Mouse (Mus musculus) heart, embryonic 13.5 days (tissue): ENCODE results near the gene Smarca1. TPM values are rescaled to one million over a fixed set of nuclear protein-coding genes. Genes with fewer than 3 reads are reported as not detected.
A peak's percentile ranks its signal among the peaks of the same experiment; 100 is the strongest.

Experiments
- ATAC-seq: fragments of 200-750 bp; cut with Nextera tagmentation; 2 replicates; pipeline ENCODE4 v1.8.0; 2017; ENCODE audit warnings: moderate TSS enrichment; ENCODE audit not compliant: insufficient number of reproducible peaks, low FRiP score, low TSS enrichment; ENCODE audit errors: extremely low read depth
- H3K27ac ChIP-seq: fragments of 300-500 bp; sonication (generic); replicated peaks from 2 replicates; pipeline ENCODE4 v1.5.1; 2015; ENCODE audit warnings: moderate library complexity, mild to moderate bottlenecking, inconsistent platforms
- H3K27me3 ChIP-seq: fragments of 300-500 bp; sonication (generic); replicated peaks from 2 replicates; pipeline ENCODE4 v1.6.1; 2015; ENCODE audit warnings: mild to moderate bottlenecking, inconsistent platforms
- H3K36me3 ChIP-seq: fragments of 300-500 bp; sonication (generic); 2 replicates; pipeline ENCODE4 v1.6.1; 2015; ENCODE audit warnings: mild to moderate bottlenecking, inconsistent platforms
- H3K4me1 ChIP-seq: fragments of 300-500 bp; sonication (generic); 2 replicates; pipeline ENCODE4 v1.6.1; 2015; ENCODE audit warnings: inconsistent platforms
- H3K4me2 ChIP-seq: fragments of 300-500 bp; sonication (generic); 2 replicates; pipeline ENCODE4 v1.6.1; 2015; ENCODE audit warnings: inconsistent platforms, mild to moderate bottlenecking, moderate library complexity
- H3K4me3 ChIP-seq: fragments of 300-500 bp; sonication (generic); 2 replicates; pipeline ENCODE4 v1.5.1; 2015; ENCODE audit warnings: moderate library complexity, mild to moderate bottlenecking, inconsistent platforms
- H3K9ac ChIP-seq: fragments of 300-500 bp; sonication (generic); 2 replicates; pipeline ENCODE4 v1.6.1; 2015; ENCODE audit warnings: inconsistent platforms, mild to moderate bottlenecking, moderate library complexity
- H3K9me3 ChIP-seq: fragments of 300-500 bp; sonication (generic); 2 replicates; pipeline ENCODE4 v1.6.1; 2016; ENCODE audit warnings: inconsistent platforms
- WGBS: fragments of 180-500 bp; shearing (Covaris S2); methylation state at CpG from one replicate; pipeline ENCODE4 v1.1.7; 2015; ENCODE audit warnings: mixed read lengths; 5-methylcytosine and 5-hydroxymethylcytosine counted together
- polyA plus RNA-seq: library from polyadenylated mRNA; unstranded; fragments of >200 nt; fragmentation: Nextera tagmentation; extraction: Ambion mirVana; gene quantifications from 2 replicates; pipeline ENCODE4 v1.2.1, GENCODE M21; 2015

The Smarca1 gene
- polyA plus RNA-seq, 1 experiment from 2014 or later = 21.0 TPM

DNA sequence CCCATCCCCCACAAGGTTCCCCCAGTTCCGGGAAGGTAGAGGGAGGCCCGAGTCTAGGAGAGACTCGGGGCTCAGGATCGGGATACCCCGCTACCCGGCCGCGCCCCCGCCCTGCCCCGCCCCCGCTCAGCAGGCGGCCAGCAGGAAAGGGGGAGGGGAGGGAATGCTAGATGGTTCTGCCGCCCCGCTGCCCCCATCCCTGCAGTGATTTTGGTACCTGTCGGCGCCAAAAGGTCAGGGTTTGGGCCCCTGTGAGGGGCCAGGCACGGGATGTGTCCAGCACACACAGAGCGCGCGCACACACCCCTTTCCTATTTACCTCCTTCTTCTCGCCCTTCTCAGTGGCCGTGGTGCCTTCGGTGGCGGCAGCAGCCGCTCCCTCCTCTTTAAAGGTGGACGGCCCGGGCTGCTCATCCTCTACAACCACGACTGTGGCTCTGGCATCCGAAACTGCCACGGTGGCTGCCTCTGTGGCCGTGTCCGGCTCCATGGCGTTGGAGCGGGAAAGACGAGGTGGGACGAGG is 805 bp downstream of the Smarca1 start:
- H3K9me3 ChIP-seq = no peaks in the 10 kb centered on the region
- no peaks in the 10 kb centered on the region for H3K36me3 ChIP-seq
- no peaks in the 10 kb centered on the region for H3K4me1 ChIP-seq
- H3K4me3 ChIP-seq = peak overlapping the region; percentile 71
- H3K27ac ChIP-seq = peak overlapping the region; percentile 82
- H3K9ac ChIP-seq = peak overlapping the region; percentile 85
- peak overlapping the region; percentile 70 for H3K4me2 ChIP-seq
- ATAC-seq = 0 out of 2 replicates have a peak, but pooled peaks have one; percentile 19
- 11% methylated on average over 34 of the region's 36 CpGs for WGBS
- H3K27me3 ChIP-seq = no peaks in the 10 kb centered on the region

DNA sequence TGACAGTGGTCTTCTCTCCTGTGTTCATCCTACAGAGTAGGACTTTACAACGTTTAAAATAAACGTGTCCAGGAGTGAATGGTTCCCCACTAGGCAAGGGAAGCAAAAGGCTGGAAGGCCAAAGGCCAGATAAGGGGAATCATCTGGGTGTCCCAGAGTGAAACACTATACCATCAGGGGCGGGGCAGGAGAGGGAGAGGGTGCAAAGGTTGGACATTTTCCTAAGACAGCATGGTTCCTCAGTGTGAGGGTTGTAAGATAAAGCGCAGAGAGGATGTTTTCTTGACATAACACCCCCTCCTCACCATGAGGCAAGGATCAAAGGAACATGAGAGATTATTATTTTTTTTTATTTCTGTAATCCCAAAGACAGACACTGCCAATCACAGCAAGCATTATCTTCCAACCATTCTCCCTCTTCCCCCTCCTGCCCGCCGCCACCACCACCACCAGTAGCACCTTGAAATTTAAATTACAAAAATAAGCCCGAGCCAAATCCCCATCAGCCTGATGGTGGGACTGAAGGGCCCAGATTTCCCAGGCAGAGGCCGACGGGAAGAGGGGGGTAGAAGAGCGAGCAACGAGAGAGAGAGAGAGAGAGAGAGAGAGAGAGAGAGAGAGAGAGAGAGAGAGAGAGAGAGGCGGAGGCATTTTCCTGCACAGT is 1.4 kb downstream of the Smarca1 start:
- Histone ChIP-seq H3K27me3 (no peaks in the 10 kb centered on the region), H3K4me1 (no peaks in the 10 kb centered on the region), H3K4me2 (peak overlapping the region; percentile 70), H3K27ac (peak overlapping the region; percentile 82), H3K9ac (peak overlapping the region; percentile 85), H3K36me3 (no peaks in the 10 kb centered on the region), H3K4me3 (peak overlapping the region; percentile 71), H3K9me3 (no peaks in the 10 kb centered on the region)
- WGBS = 14% methylated on average over 8 of the region's 12 CpGs
- no peak for ATAC-seq

DNA sequence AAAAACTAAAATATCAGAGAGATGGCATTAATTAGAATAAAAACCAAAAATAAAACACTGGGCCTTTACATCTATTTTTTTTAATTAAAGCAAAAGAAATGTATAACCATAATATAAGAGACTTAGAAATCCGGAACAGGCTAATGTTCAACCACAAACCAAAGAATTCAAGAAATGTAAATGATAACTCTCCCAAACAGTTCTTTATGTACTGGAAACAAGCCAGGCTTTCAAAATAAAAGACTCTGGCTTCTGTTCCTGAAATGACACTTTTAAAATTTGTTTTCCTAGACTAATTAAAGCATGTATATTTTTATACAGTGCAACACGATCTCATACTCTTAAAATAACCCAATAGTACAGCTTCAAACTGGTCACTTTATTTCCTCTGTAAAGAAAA is 5.4 kb downstream of the Smarca1 start:
- H3K4me2 ChIP-seq = no peak overlapping the region
- H3K27ac ChIP-seq = no peak overlapping the region
- no peak for ATAC-seq
- H3K4me1 ChIP-seq = no peaks in the 10 kb centered on the region
- H3K4me3 ChIP-seq = no peak overlapping the region
- H3K9me3 ChIP-seq = no peaks in the 10 kb centered on the region
- 50% methylated on average over 2 of the region's 2 CpGs for WGBS
- H3K36me3 ChIP-seq = peaks cover 15% of the 10 kb centered on the region
- no peak overlapping the region for H3K9ac ChIP-seq
- H3K27me3 ChIP-seq = no peaks in the 10 kb centered on the region

DNA sequence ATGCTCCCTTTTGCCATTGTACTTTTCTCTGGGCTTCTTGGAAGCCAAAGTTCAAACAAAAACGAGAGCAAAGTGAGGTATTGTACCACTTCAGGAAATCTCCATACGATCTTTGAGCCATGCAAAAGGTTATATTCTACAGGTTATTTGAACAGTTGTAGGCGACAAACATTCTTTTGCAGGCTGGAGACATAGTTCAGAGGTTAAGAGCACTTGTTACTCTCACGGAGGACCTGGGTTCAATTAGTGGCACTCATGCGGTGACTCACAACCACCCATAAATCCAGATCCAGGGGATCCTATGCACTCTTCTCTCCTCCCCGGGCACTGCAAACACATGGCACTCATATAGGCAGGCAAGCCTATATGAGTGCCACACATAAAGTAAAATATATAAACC is 10.0 kb downstream of the Smarca1 start:
- Histone ChIP-seq H3K4me3 (no peak overlapping the region), H3K36me3 (peaks cover 18% of the 10 kb centered on the region), H3K9ac (no peak overlapping the region), H3K4me2 (no peak overlapping the region), H3K27me3 (no peaks in the 10 kb centered on the region), H3K27ac (no peak overlapping the region), H3K4me1 (peaks cover 7% of the 10 kb centered on the region), H3K9me3 (no peaks in the 10 kb centered on the region)
- no peak for ATAC-seq
- 76% methylated on average over 6 of the region's 6 CpGs for WGBS

DNA sequence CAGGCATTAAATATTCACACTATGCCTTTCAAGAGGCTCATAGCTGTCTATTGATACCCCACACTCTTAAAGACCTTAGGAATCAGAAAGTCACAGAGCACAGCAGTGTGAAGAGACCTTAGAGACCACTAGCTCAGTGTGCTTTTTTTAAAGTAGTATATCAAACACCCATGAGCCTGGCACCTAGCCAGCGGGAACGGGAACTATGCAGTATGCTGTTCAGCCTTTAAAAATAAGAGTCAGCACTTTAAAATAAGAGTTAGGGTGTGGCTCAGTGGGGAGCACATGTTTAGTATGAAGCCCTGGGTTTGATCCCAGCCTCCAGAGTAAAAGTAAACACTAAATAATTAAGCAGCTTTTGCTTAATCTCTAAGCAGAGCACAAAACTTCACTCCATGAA is 12.7 kb downstream of the Smarca1 start:
- ATAC-seq = no peak
- Histone ChIP-seq H3K4me1 (peaks cover 7% of the 10 kb centered on the region), H3K4me2 (no peak overlapping the region), H3K36me3 (peaks cover 18% of the 10 kb centered on the region), H3K27me3 (no peaks in the 10 kb centered on the region), H3K9ac (no peak overlapping the region), H3K4me3 (no peak overlapping the region), H3K9me3 (no peaks in the 10 kb centered on the region), H3K27ac (0 out of 2 replicates have a peak overlapping the region, but pooled peaks have one; percentile 45)
- 33% methylated on average over 2 of the region's 2 CpGs for WGBS

DNA sequence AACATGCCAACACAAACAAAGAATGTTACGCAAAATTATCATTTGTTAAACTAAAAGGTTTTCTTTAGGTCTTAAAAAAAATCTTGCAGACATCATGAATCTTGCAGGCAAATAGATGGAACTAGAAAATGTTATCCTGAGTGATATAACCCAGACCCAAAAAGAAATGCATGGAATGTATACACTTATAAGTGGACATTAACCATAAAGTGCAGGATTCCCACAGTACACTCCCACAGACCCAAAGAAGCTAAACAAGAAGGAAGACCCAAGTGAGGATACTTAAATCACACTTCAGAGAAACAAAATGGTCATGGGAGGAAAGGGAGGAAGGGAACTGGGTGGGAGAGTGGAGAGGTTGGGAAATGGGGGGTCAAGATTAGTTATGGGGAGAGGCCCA is 34.2 kb downstream of the Smarca1 start:
- no peak for ATAC-seq
- no peaks in the 10 kb centered on the region for H3K27me3 ChIP-seq
- peaks cover 19% of the 10 kb centered on the region for H3K36me3 ChIP-seq
- H3K4me2 ChIP-seq = no peak overlapping the region
- H3K27ac ChIP-seq = no peak overlapping the region
- WGBS = 82% methylated on average over 1 of the region's 1 CpGs
- H3K4me1 ChIP-seq = no peaks in the 10 kb centered on the region
- no peak overlapping the region for H3K4me3 ChIP-seq
- H3K9me3 ChIP-seq = no peaks in the 10 kb centered on the region
- H3K9ac ChIP-seq = no peak overlapping the region

DNA sequence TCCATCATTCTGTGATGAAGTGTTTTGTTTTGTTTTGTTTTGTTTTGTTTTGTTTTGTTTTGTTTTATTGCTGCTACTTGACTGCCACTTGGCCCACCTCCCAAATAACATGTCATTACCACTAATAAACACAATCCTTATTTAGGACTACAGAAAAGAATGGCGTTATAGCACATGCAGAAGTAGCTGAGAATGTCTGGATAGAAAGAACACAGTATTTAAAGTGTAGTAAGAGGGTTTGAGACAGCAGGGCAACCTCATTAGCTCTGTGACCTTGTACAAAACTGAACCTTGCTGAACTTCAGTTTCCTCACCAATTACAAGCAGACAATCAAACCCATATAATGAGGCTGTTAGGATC is 57.0 kb downstream of the Smarca1 start:
- Histone ChIP-seq H3K4me3 (no peak overlapping the region), H3K9ac (no peak overlapping the region), H3K36me3 (peaks cover 4% of the 10 kb centered on the region; the same call in 1 of the 2 replicates), H3K4me2 (no peak overlapping the region), H3K27me3 (no peaks in the 10 kb centered on the region), H3K9me3 (no peaks in the 10 kb centered on the region), H3K4me1 (no peaks in the 10 kb centered on the region; the same call in 1 of the 2 replicates), H3K27ac (no peak overlapping the region)
- no peak for ATAC-seq
- WGBS = 46% methylated on average over 1 of the region's 1 CpGs

DNA sequence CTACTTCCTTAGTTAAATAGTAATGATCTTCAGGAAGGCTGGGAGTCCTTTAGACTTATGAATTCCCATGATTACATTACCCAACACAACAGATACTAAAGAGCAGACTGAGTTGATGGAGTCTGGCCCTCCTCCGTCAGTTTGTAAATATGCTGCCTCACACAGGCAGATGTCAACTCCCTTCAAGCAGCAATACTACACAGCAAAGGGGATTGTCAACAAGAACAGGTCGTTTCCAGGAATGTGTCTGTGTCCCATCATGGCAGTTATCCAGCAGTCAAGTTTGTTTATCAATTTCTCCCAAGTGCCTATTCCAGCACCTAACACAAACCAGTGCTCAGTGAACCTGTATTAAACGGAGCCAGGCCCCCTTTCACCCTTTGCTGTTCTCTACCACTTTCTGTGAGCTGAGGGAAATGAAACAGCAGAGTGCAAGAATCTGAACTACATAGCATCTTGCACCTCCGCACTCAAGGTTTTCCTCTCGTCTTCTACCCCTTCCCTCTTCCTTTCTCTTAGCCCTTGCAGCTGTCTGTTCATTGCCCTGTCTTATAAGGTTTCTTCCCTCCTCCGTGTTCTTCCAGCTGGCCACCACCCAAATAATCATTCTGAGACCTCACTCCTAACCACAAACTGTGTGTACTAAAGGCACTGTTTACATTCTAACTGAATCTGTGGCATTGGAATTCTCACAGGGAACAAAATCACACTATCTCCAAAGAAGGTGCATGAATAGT is 57.5 kb downstream of the Smarca1 start:
- no peak; the same call in 1 of the 2 replicates for ATAC-seq
- 28% methylated on average over 6 of the region's 6 CpGs for WGBS
- H3K36me3 ChIP-seq = peaks cover 4% of the 10 kb centered on the region; the same call in 1 of the 2 replicates
- no peaks in the 10 kb centered on the region for H3K27me3 ChIP-seq
- peak overlapping the region; percentile 27; the same call in 1 of the 2 replicates for H3K4me2 ChIP-seq
- no peak overlapping the region for H3K4me3 ChIP-seq
- H3K27ac ChIP-seq = 0 out of 2 replicates have a peak overlapping the region, but pooled peaks have one; percentile 17
- H3K4me1 ChIP-seq = no peaks in the 10 kb centered on the region; the same call in 1 of the 2 replicates
- no peak overlapping the region for H3K9ac ChIP-seq
- H3K9me3 ChIP-seq = no peaks in the 10 kb centered on the region

DNA sequence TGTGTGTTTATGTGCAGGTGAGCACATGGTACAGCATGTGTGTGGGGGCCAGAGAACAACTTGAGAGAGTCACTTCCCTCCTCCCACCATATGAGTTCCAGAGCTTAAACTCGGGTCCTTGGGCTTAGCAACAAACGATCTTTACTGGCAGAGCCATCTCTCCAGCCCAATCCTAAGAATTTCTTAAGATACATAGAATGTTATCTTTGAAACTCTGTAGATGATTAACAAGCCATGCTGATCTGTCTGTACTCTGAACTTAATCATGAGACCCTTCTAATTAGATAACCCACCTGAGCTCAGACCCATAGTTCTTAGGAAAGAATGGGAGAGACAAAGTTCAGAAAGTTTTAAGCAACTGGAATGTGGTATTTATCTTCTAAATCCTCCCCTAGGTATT is 59.3 kb downstream of the Smarca1 start:
- H3K4me1 ChIP-seq = no peaks in the 10 kb centered on the region; the same call in 1 of the 2 replicates
- no peak for ATAC-seq
- H3K36me3 ChIP-seq = peaks cover 8% of the 10 kb centered on the region
- no peak overlapping the region for H3K27ac ChIP-seq
- H3K9ac ChIP-seq = no peak overlapping the region
- no peak overlapping the region for H3K4me3 ChIP-seq
- no peaks in the 10 kb centered on the region for H3K27me3 ChIP-seq
- H3K4me2 ChIP-seq = no peak overlapping the region
- H3K9me3 ChIP-seq = no peaks in the 10 kb centered on the region
- 68% methylated on average over 2 of the region's 2 CpGs for WGBS

DNA sequence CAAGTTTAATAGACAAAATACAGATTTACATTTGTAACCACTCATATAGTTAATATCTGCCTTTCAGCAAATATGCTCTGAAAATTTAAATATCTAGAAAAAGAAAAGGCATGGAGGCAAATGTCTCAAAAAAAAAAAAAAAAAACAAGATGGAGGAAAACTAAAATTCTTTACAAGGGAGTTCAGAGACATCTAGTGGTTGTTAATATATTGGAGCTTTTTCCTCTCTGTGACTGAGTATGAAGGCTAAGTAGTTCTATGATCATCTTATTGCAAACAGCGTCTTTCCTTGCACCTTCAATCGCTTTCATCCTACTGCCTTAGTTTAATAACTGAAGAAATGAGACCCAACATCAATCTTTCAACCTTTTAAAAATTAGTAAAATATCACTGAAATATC is 72.2 kb downstream of the Smarca1 start:
- 72% methylated on average over 2 of the region's 2 CpGs for WGBS
- H3K4me2 ChIP-seq = no peak overlapping the region
- H3K4me1 ChIP-seq = no peaks in the 10 kb centered on the region
- ATAC-seq = no peak
- no peak overlapping the region for H3K9ac ChIP-seq
- H3K27me3 ChIP-seq = no peaks in the 10 kb centered on the region
- H3K27ac ChIP-seq = no peak overlapping the region
- H3K4me3 ChIP-seq = no peak overlapping the region
- H3K36me3 ChIP-seq = no peaks in the 10 kb centered on the region; the same call in 1 of the 2 replicates
- no peaks in the 10 kb centered on the region for H3K9me3 ChIP-seq

DNA sequence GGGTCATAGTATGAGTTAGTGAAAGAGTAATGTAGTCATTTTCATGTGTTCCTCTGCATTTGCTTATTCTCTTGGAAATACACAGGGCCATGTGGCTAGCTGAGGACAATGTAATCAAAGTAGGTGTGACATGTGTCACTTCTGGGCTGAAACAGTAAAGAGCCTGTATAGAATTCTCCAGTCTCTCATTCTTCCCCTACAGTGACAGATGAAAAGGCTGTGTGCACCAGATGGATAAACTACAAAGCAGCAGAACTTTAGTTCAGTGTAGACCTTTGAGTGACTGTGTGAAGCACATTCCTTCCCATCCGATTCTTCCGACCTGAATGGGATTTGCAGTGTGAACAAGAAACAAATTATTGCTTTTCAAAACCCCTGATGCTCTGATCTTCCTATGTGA is 84.1 kb downstream of the Smarca1 start:
- WGBS = 79% methylated on average over 2 of the region's 2 CpGs
- Histone ChIP-seq H3K4me2 (no peak overlapping the region), H3K36me3 (no peaks in the 10 kb centered on the region), H3K27me3 (no peaks in the 10 kb centered on the region), H3K4me3 (no peak overlapping the region), H3K9ac (no peak overlapping the region), H3K9me3 (no peaks in the 10 kb centered on the region), H3K4me1 (no peaks in the 10 kb centered on the region), H3K27ac (no peak overlapping the region)
- no peak for ATAC-seq
